Mouse (Mus musculus) liver, embryonic 11.5 days (tissue): ENCODE results near the gene Armc9. TPM values are rescaled to one million over a fixed set of nuclear protein-coding genes. Genes with fewer than 3 reads are reported as not detected.
A peak's percentile ranks its signal among the peaks of the same experiment; 100 is the strongest.

Source experiments
- ATAC-seq: fragments of 200-750 bp; cut with Nextera tagmentation; replicated peaks from 2 replicates; pipeline ENCODE4 v1.8.0; 2017; ENCODE audit warnings: moderate number of reproducible peaks, mild to moderate bottlenecking, moderate TSS enrichment, moderate library complexity; ENCODE audit not compliant: low FRiP score
- DNase-seq: peaks from one replicate; pipeline ENCODE4 v3.0.0-alpha.2; 2017; ENCODE audit warnings: low spot score
- H3K27ac ChIP-seq: fragments of 300-500 bp; sonication (generic); 2 replicates; pipeline ENCODE4 v1.5.1; 2014; ENCODE audit warnings: mild to moderate bottlenecking, low read depth, low read length, control low read depth
- H3K27me3 ChIP-seq: fragments of 300-500 bp; sonication (generic); replicated peaks from 2 replicates; pipeline ENCODE4 v1.6.1; 2014; ENCODE audit warnings: low read length, mixed read lengths; ENCODE audit not compliant: control insufficient read depth, insufficient read depth
- H3K36me3 ChIP-seq: fragments of 300-500 bp; sonication (generic); 2 replicates; pipeline ENCODE4 v1.6.1; 2014; ENCODE audit warnings: mild to moderate bottlenecking, low read length, moderate library complexity, mixed read lengths; ENCODE audit not compliant: control insufficient read depth, insufficient read depth
- H3K4me1 ChIP-seq: fragments of 300-500 bp; sonication (generic); replicated peaks from 2 replicates; pipeline ENCODE4 v1.6.1; 2014; ENCODE audit warnings: low read length, mixed read lengths; ENCODE audit not compliant: control insufficient read depth, insufficient read depth
- H3K4me2 ChIP-seq: fragments of 300-500 bp; sonication (generic); 2 replicates; pipeline ENCODE4 v1.6.1; 2014; ENCODE audit warnings: mild to moderate bottlenecking, control low read depth, moderate library complexity
- H3K4me3 ChIP-seq: fragments of 300-500 bp; sonication (generic); 2 replicates; pipeline ENCODE4 v1.5.1; 2014; ENCODE audit warnings: low read depth, low read length, control low read depth
- H3K9ac ChIP-seq: fragments of 300-500 bp; sonication (generic); 2 replicates; pipeline ENCODE4 v1.6.1; 2014; ENCODE audit warnings: low read depth, low read length, control low read depth
- H3K9me3 ChIP-seq: fragments of 300-500 bp; sonication (generic); 2 replicates; pipeline ENCODE4 v1.6.1; 2016; ENCODE audit warnings: low read length, inconsistent platforms, mixed read lengths; ENCODE audit not compliant: control insufficient read depth
- WGBS: fragments of 180-500 bp; shearing (Covaris S2); extraction: QIAGEN DNeasy Blood & Tissue Kit; methylation state at CpG from one replicate; pipeline ENCODE4 v1.1.7; 2014; 5-methylcytosine and 5-hydroxymethylcytosine counted together
- polyA plus RNA-seq: library from polyadenylated mRNA; unstranded; fragments of >200 nt; fragmentation: Nextera tagmentation; extraction: Ambion mirVana; gene quantifications from 2 replicates; pipeline ENCODE4 v1.2.1, GENCODE M21; 2014

Armc9 gene
- polyA plus RNA-seq, 1 experiment from 2014 or later = 28.7 TPM

DNA sequence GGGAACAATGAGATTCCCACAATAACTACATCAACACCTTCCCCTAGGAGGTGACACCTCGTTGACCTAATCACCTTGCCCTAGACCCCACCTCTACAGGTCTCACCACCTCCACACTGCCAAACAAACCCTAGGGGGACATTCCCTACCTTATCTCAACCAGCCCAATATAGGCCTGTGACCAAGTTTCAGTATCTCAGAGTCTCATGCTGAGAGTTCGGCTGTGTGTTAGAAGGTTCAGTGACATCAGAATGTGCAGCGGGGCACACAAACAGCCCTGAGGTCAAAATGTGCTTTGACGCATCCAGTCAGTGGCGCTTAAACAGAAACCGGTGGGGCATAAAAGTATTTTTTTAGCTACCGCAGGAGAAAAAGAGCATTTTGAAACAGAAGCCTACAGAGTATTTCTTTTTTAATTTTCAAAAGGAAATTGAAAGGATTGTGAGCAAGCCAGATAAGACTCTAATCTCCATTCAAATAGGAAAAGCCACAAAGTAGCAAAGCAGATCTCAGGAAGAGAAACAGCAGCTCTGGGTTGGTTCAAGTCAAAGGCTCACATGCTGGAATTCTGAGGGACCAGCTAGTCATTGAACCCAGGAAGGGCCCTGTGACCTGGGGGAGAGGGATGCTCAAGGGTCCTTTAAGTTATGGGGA, 103.7 kb downstream of the Armc9 start:
- no peaks in the 10 kb centered on the region for H3K9me3 ChIP-seq
- no peaks in the 10 kb centered on the region for H3K27me3 ChIP-seq
- peak overlapping the region; percentile 1; the same call in 1 of the 2 replicates for H3K4me2 ChIP-seq
- H3K36me3 ChIP-seq = no peaks in the 10 kb centered on the region
- H3K27ac ChIP-seq = no peak overlapping the region
- H3K4me3 ChIP-seq = no peak overlapping the region
- 0 out of 2 replicates have a peak, but pooled peaks have one; percentile 50 for ATAC-seq
- no peak overlapping the region for H3K9ac ChIP-seq
- 53% methylated on average over 7 of the region's 7 CpGs for WGBS
- no peak for DNase-seq
- peaks cover 17% of the 10 kb centered on the region for H3K4me1 ChIP-seq

DNA sequence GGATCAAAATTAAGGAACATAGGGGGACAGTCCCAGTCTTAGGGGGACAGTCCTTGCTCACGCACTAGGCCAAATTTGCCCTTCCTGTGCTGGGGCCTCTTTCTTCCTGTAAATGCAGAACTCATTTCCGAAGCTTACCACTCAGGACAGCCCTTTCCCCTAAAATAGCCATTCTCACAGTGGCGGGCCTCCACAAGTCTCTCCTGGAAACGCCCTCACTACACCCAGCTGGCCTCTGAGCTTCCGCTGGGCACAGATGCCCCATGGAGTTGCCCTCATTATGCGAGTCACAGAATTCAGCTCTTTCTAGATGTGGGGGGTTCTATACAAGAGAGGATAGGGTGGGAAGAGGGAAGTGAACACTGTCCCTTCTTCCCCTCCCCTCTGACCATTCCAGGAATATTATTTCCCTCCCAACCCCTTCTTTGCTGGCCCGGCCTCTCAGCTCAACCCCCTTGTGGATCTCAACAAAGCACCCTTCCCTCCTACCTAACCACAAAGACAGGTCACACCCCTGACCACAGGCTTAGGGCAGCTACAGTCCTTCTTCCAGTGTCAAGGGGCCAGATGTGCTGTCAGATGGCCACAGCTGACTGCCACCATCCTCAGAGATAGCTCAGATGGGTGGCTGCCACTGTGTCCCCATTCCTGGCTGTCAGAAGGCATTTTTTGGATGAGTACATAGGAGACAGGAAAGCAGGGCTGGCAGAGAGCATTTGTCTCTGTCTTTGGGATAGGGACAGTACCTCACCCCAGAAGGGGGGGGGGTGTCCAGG, 109.2 kb downstream of the Armc9 start:
- Histone ChIP-seq H3K4me3 (no peak overlapping the region), H3K27ac (peak overlapping the region; percentile 69), H3K9me3 (no peaks in the 10 kb centered on the region), H3K4me2 (peak overlapping the region; percentile 26; the same call in 1 of the 2 replicates), H3K27me3 (no peaks in the 10 kb centered on the region), H3K9ac (peak overlapping the region; percentile 39; the same call in 1 of the 2 replicates), H3K4me1 (peaks cover 25% of the 10 kb centered on the region), H3K36me3 (no peaks in the 10 kb centered on the region)
- ATAC-seq (peak; percentile 57), DNase-seq (peak; percentile 50)
- 37% methylated on average over 7 of the region's 7 CpGs for WGBS

DNA sequence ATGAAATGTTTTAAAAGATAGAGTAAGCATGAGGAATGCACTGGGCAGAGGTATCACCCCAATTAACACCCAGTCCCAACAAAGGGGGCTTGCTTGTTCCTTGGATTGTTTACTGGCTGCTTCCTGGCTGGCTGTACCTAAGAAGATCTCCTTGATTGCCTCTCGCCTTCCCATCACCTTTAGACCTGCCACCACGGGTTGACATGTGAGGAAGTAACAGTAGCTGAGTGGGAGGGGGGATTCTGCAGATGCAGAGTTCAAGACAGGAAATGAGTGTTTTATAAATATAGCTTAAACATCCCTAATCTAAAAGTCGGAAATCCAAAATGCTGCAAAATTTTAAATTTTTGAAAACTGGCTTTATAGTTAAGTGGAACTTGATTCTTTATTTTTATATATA, 110.5 kb downstream of the Armc9 start:
- H3K27ac ChIP-seq = no peak overlapping the region
- no peak overlapping the region for H3K4me3 ChIP-seq
- H3K4me2 ChIP-seq = no peak overlapping the region
- no peak overlapping the region for H3K9ac ChIP-seq
- no peaks in the 10 kb centered on the region for H3K36me3 ChIP-seq
- H3K27me3 ChIP-seq = no peaks in the 10 kb centered on the region
- peaks cover 27% of the 10 kb centered on the region for H3K4me1 ChIP-seq
- ATAC-seq (no peak), DNase-seq (no peak)
- 42% methylated on average over 3 of the region's 3 CpGs for WGBS
- no peaks in the 10 kb centered on the region for H3K9me3 ChIP-seq

- Histone ChIP-seq H3K4me3 (no peak overlapping the region), H3K9ac (no peak overlapping the region), H3K36me3 (no peaks in the 10 kb centered on the region), H3K27me3 (no peaks in the 10 kb centered on the region), H3K4me1 (peaks cover 19% of the 10 kb centered on the region), H3K27ac (peak overlapping the region; percentile 67), H3K9me3 (no peaks in the 10 kb centered on the region), H3K4me2 (no peak overlapping the region)
- ATAC-seq (peak; percentile 65), DNase-seq (no peak)
- 68% methylated on average over 9 of the region's 9 CpGs for WGBS
Measured at GRCm38 (mm10) chr1:86268492-86269189, 114.1 kb downstream of the Armc9 start.

GRCm38 (mm10) chr1:86269190-86269508, 114.6 kb downstream of the Armc9 start:
- H3K27ac ChIP-seq = peak overlapping the region; percentile 45
- ATAC-seq = no peak; the same call in 1 of the 2 replicates
- no peaks in the 10 kb centered on the region for H3K9me3 ChIP-seq
- H3K4me1 ChIP-seq = peaks cover 14% of the 10 kb centered on the region
- no peaks in the 10 kb centered on the region for H3K27me3 ChIP-seq
- WGBS = 62% methylated on average over 4 of the region's 4 CpGs
- no peak overlapping the region for H3K4me2 ChIP-seq
- no peak overlapping the region for H3K9ac ChIP-seq
- no peaks in the 10 kb centered on the region for H3K36me3 ChIP-seq
- no peak overlapping the region for H3K4me3 ChIP-seq
- DNase-seq = no peak

DNA sequence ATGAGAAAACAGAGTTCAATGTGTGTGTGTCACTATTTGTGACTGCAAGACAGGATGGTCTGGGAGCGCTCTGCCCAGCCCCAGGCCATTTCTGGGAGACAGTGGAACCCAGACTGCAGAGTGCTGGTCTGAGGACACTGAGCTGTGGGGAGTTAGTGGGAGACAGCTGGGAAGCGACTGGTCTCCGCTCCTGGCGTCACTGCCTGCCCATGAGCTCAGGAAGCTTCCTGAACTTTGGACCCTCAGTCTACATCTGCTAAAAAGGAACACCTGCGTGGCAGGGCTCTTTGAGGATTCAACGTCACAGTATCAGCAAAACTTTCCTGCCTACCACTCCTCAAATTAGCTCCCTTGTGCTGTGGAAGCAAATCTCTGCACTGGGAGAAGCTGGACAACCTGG, 117.1 kb downstream of the Armc9 start:
- Histone ChIP-seq H3K36me3 (no peaks in the 10 kb centered on the region), H3K27ac (no peak overlapping the region), H3K9me3 (no peaks in the 10 kb centered on the region), H3K4me1 (peaks cover 10% of the 10 kb centered on the region), H3K9ac (no peak overlapping the region), H3K27me3 (no peaks in the 10 kb centered on the region), H3K4me2 (no peak overlapping the region), H3K4me3 (no peak overlapping the region)
- ATAC-seq (no peak), DNase-seq (no peak)
- WGBS = 79% methylated on average over 6 of the region's 6 CpGs

- Histone ChIP-seq H3K27me3 (no peaks in the 10 kb centered on the region), H3K9me3 (no peaks in the 10 kb centered on the region), H3K4me3 (no peak overlapping the region), H3K4me2 (no peak overlapping the region), H3K4me1 (no peaks in the 10 kb centered on the region), H3K36me3 (no peaks in the 10 kb centered on the region), H3K27ac (no peak overlapping the region), H3K9ac (no peak overlapping the region)
- DNase-seq = no peak
- 89% methylated on average over 5 of the region's 5 CpGs for WGBS
- no peak for ATAC-seq
Measured at GRCm38 (mm10) chr1:86277055-86277454, 122.5 kb downstream of the Armc9 start.

DNA sequence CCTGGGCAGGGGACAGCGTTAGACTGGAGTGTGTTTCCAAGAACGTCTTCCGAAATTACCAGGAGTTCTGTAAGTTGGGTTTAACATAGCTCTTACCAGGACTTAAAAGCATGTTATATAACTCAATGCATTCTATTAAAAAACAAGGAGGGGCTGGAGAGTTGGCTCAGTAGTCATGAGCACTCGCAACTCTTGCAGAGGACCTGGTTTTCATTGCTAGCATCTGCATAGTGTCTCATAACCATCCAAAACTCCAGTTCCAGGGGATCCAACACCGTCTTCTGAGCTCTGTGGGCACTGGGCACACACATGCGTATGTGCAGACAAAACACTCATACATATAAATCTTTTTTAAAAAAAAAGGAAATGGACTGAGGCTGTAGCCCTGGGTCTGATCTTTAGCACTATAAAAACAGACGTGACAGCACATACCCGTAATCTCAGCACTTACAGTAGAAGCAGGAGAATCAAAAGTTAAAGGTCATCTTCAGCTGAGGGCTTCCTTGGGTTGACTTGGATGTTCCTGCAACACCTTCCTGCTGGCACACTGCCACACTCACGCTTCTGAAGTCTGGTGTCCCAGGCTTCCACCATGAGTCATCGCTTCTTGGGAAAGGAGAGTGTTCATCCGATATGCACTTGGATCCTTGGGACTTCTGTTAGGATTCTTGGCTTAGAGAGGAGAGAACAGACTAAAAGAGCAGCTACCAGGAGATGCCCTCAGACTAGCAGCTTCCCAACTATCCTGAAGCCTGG, 127.4 kb downstream of the Armc9 start:
- no peak for ATAC-seq
- Histone ChIP-seq H3K36me3 (no peaks in the 10 kb centered on the region), H3K9ac (no peak overlapping the region), H3K27ac (no peak overlapping the region), H3K27me3 (no peaks in the 10 kb centered on the region), H3K9me3 (no peaks in the 10 kb centered on the region), H3K4me3 (no peak overlapping the region), H3K4me1 (no peaks in the 10 kb centered on the region), H3K4me2 (no peak overlapping the region)
- WGBS = 83% methylated on average over 11 of the region's 11 CpGs
- DNase-seq = no peak
